Mouse (Mus musculus): ENCODE measurements at regions not wholly inside any gene's neighbourhood (a gene's known extent, or its start where the extent isn't known, plus 50 kb on each side); places are given as distances from the start of the nearest gene placed in this dataset.
A peak's percentile ranks its signal among the peaks of the same experiment; 100 is the strongest.

- peak; percentile 55 for DNase-seq (ENCODE audit: low spot score)
These were observed 426.9 kb downstream of the Insc start for GRCm38 (mm10) chr7:115170439-115170838.

- no peak for DNase-seq (ENCODE audit: low spot score)
These were observed 449.0 kb downstream of the Insc start for GRCm38 (mm10) chr7:115192482-115192881.

GRCm38 (mm10) chr7:115192992-115193761, 449.7 kb downstream of the Insc start:
- DNase-seq (ENCODE audit: low spot score): no peak

DNA sequence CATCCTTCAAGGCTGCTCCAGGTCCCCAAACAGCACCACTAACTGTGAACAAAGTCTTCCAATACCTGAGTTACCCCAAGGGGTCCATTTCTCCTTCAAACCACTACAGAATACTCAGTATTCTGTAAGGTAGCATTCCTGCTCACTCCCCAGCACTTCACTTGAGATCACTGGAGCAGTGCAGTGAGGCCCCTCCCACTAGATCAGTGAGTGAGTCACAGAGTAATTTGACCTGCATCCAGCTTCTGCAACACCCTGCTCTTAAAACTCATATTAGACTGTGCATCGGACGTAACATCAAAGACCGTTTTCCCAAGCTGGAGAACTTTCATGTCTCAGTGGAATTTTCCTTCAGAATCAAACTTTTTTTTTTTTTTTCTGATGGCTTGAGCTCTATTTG, 461.4 kb downstream of the Insc start:
- peak; percentile 9 for DNase-seq (ENCODE audit: low spot score)

DNA sequence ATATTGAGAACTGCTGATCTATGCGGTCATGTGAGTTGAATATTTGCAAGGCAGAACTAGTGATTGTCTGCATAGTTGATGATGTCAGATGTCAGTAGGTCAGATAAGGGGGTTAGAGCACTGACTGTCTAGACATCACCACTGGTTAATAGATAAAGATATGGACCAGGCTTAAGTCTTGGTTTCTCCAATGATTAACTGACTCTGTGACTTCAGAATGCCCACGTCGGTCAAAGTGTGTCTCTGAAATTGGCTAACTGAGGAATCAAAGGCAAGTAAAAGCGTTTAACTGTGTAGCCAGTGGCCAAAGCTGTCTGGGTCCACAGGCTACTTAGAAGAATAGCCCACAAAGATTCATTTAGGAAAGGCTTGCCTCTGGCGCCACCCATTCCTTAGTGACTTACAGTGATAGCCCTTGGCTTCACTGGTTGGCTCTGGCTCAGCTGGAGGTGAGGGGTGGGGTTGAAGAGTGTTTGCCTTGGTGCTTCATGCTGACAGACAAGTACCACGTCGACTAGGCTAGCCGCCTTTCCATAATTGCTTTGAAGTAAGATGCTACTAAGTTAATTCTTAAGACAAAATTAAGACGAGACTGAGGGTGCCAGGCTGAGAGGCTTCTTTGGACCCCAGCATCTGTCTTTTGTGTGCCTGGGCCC, 463.1 kb downstream of the Insc start:
- DNase-seq (ENCODE audit: low spot score): no peak

GRCm38 (mm10) chr7:115208781-115209180, 465.3 kb downstream of the Insc start:
- no peak for DNase-seq (ENCODE audit: low spot score)

- DNase-seq (ENCODE audit: low spot score): no peak
These were observed 466.5 kb downstream of the Insc start for GRCm38 (mm10) chr7:115210012-115210411.

- DNase-seq (ENCODE audit: low spot score): peak; percentile 88
These were observed 473.3 kb downstream of the Insc start for GRCm38 (mm10) chr7:115216838-115217237.

- DNase-seq (ENCODE audit: low spot score): no peak
These were observed 473.8 kb downstream of the Insc start for GRCm38 (mm10) chr7:115217255-115217654.

DNA sequence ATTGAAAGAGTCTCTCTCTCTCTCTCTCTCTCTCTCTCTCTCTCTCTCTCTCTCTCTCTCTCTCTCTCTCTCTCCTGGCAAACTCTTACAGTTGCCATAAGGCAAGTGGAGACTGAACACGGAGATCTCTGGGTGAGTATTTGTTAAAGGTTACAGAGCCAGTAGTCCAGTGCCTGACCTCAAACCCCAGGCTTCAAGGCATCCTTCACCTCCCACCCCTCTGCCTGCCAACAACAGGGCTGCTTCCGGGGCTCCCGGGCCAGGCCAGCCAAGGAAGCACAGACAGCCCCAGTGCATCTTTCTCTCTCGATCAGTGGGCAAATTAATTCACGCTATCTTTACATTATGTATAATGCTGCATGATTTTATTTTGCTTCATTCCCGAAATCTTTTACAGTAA, 474.2 kb downstream of the Insc start:
- DNase-seq (ENCODE audit: low spot score): no peak

DNA sequence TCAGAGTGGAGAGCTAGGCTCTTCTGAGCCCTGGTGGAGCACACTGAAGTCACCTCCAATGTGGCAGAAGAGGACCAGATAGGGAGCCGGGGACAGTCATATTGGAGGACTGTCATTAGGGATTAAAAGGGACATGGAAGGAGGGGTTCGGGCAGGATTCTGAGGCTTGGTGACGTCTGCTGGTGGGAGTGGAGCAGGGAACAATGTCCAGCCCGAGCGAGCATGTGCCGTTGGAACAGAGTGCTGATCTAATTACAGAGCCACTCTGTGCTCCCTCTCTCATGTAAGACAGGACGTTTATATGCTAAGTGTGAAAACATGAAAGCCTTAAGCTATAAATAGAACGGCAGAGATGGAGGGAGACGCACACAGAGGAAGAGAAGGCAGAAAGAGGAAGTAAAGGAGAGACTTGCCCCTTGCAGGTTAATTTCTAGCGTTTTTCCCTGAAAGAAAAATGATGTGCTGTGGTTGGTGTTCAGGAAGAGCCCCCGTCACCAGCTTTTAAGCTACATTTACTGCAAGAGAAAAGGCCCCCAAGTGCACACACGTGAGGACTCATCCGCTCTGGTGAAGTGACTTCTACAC, 475.2 kb downstream of the Insc start:
- no peak for DNase-seq (ENCODE audit: low spot score)

- DNase-seq (ENCODE audit: low spot score): no peak
These were observed 479.1 kb downstream of the Insc start for GRCm38 (mm10) chr7:115222642-115223041.

- no peak for DNase-seq (ENCODE audit: low spot score)
These were observed 487.0 kb downstream of the Insc start for GRCm38 (mm10) chr7:115230525-115230924.

- DNase-seq (ENCODE audit: low spot score): no peak
These were observed 490.4 kb downstream of the Insc start for GRCm38 (mm10) chr7:115233850-115234436.

DNA sequence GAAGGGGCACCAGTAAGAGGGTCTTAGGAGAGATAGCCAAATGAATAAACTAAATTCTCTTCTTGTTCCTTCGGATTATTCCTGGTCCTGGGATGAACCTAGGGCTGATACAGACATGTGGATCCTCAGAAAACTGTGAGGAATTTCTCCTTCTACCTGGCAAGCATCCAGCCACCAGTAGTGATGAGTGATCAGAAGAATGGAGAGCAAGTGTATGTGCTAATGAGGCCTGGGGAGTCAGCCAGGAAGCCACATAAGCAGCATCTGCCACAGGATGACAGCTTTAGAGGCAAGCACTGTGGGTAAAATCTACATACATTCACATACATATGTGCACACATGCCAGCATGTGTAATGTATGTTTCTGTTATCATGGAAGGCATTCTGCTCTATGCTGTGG, 493.6 kb downstream of the Insc start:
- no peak for DNase-seq (ENCODE audit: low spot score)

DNA sequence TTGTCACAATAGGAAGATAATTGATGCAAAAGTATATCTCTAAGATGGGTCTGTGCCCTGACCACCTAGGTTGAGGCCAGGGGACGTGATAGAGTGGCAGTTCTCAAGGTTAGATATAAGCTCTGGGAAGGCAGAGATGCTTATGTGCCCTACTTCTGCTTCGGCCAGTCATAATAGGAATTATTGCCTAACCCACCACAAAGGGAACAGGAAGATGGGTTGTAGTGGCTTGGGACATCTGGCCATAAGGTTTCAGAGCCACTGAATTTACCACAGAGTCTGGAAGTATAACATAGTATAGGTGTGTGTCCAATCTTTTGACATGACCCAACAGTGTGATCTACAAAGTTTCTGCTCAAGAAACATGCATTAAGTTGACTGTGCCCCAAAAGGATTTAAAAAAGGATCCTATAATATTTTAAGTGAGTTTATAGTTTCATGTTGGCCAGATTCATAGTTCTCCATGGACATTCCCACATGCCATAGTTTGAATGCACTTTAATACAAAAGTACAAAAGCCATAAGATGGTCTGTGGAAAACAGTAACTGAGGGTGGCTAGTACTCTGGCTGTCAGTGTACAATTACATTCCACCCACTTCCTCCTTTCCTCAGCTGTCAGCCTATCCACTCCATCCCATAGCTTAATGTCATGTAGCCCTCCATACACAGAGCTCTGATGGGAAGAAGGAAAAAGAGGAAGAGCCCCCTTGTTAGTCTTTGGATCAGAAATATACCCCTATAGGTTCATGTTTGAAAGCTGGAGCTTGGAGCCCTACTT, 508.3 kb downstream of the Insc start:
- no peak for DNase-seq (ENCODE audit: low spot score)

DNA sequence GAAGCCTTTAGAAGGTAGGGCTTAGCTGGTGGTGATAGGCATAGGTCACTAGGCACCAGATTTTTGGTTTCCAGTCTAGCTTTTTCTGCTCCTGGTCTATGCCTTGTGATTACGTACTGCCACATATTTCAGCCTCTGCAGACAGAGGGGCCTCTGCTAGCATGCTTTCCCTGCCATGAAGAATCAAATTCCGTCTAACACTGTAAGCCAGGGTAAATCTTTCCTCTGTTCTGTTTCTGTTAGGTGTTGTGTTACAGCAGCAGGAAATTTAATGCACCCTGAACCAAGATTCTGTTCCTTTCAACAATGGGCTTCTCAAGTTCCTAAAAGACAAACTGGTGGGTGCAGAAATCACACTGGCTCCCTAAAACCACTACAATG, 508.9 kb downstream of the Insc start:
- DNase-seq (ENCODE audit: low spot score): no peak

DNA sequence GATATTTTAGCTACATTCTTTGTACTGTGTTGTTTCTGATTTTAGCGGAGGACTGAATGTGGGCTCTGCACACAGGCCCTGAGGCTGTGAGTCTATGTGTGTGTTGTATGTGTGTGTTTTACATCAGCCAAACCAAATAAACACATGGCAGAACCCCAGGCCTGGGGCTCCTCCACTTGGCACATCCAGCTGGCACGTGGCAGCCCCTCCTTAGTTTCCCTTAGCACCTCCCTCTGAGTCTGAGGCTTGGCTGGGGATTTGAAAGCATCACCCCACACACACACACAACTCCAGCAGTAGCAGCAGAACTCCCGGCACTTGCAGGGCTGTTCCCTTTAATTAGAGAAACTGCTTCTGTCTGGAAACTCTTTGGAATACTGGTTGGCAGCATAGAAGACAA, 515.1 kb downstream of the Insc start:
- no peak for DNase-seq (ENCODE audit: low spot score)

GRCm38 (mm10) chr7:115263082-115263481, 519.6 kb downstream of the Insc start:
- DNase-seq (ENCODE audit: low spot score): no peak

DNA sequence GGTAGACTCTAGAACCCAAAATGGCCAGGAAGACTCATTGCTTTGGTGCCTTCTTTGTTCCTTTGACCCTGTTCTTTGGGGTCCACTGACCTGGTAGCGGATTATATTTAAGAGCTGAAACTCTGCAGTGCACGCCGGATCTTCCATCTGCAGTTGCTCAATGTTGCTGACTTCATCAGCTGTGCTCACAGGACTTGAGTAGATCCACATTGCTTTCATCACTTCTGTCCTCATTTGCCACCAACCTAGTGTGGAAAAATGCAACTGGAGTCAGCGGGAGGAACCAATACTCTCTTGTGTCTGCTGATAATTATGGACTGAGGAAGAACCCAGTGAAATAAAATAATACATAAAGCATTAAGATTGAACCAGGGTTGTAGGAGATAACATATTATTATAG, 522.6 kb downstream of the Insc start:
- DNase-seq (ENCODE audit: low spot score): peak; percentile 11

DNA sequence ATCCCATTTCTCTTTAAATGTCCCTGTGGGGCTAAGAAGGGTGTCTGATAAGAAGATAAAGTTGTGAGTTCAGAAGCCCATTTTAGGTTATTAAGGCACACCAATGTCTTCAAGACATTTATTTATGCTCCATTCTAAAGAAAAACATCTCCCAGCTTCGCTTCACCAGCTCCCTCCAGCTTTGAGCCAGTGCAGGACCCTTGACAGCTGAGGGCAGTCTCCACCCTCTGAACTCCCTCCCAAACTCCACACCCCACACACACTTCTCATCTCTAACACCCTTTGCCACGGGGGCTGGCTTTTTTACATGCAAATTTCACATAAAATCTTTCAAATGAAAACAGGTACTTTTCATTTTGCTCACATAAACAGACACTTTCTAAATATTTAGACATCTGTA, 527.3 kb downstream of the Insc start:
- DNase-seq (ENCODE audit: low spot score): no peak

DNA sequence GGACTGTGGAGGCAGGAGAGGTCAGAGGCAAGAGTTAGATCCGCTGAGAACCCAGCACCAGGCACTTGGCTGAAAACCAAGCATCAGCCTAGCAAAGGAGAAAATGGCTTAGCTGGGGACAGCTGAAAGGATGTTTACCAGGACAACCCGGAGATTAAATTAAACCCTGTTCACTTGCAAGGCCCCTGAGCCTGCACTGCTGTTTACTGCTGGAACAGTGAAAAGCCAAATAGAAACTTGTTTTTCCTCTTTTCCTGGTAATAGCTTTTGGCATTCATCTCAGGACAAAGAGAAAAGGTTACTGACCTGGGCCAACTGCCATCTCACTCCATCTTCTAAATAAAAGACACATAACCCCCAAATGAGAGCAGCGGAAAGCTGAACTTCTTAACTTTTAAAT, 531.3 kb downstream of the Insc start:
- peak; percentile 25 for DNase-seq (ENCODE audit: low spot score)

All from heart, adult 8-10 months (tissue).